Mouse (Mus musculus): ENCODE measurements around the gene Pam. TPM values are rescaled to one million over a fixed set of nuclear protein-coding genes. Genes with fewer than 3 reads are reported as not detected.
A peak's percentile ranks its signal among the peaks of the same experiment; 100 is the strongest.

Pam gene
- polyA plus RNA-seq, 1 experiment, result 3.4 TPM

DNA sequence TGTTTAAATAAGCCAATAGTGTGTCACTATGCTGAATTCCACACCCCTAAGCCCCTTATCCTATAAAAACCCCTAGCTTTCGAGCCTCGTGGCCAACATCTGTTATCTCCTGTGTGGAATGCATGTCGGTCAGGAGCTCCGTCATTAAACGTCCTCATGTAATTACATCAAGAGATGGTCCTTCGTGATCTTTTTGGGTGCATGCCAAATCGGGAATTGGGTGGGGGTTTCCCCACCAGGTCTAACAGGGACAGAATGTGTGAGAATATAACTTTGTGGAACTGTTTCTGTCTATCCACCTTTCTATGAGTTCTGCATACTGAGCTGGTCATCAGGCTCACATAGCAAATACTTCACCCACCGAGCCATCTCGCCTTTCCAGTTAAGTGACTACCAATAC, 299.5 kb downstream of the Pam start:
- no peaks in the 10 kb centered on the region for H3K27me3 ChIP-seq (replicated peaks)
- no peak overlapping the region for H3K4me3 ChIP-seq (replicated peaks)
- peaks cover 4% of the 10 kb centered on the region; the same call in 1 of the 2 replicates for H3K4me1 ChIP-seq

DNA sequence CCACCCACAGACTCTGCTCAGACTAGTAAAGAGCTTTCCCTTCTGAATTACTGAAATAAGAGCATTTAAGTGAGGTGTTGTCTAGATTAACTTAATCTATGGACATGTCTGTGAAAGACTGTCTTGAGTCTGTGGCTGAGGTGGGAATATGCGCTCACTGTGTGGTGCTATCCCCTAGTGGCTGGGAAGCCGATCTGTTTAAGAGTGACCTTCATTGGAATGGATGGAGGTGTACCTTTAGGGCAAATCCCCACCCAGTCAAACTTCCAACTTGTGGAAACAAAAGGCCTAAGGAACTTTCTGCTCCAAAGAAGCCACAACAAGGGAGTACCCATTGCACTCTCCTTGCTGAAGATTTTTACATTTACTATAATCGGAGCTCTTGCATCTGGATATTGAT, 301.3 kb downstream of the Pam start:
- TF ChIP-seq GATA1 (IDR thresholded peaks at IDR 0.05; ENCODE audit: borderline replicate concordance, low read length) (no peak), FLI1 (IDR thresholded peaks at IDR 0.05; ENCODE audit: low read length) (no peak)
- Histone ChIP-seq H3K4me1 (peaks cover 9% of the 10 kb centered on the region; the same call in 1 of the 2 replicates), H3K9me3 (no peaks in the 10 kb centered on the region), H3K27me3 (replicated peaks) (no peaks in the 10 kb centered on the region), H3K4me3 (replicated peaks) (no peak overlapping the region), H3K36me3 (replicated peaks; ENCODE audit: low read length) (peaks cover 21% of the 10 kb centered on the region)

More for the DNA sequence above, 299.5 kb downstream of the Pam start:
- H3K9me3 ChIP-seq, result peaks cover 8% of the 10 kb centered on the region
- TF ChIP-seq GATA1 (IDR thresholded peaks at IDR 0.05; ENCODE audit: borderline replicate concordance, low read length) (no peak), FLI1 (IDR thresholded peaks at IDR 0.05; ENCODE audit: low read length) (no peak)
- H3K36me3 ChIP-seq (replicated peaks; ENCODE audit: low read length), result peaks cover 25% of the 10 kb centered on the region

DNA sequence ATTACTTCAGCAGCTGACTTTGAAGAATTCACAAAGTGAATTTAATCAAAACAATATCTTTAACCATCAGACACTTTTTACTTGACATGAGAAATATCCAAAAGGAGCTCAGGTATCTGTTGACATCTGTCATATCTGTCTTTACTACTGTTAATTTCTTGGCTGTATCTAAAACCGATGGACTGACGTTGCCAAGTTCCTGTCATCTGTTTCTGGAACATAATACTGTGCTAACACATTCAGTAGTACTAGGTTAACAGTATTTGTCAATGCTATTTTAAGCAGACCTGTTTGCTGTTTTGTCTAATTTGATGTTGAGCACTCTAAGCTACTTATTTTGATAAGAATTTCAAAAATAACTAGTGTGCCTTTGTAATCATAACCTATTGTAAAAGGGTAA, 307.0 kb downstream of the Pam start:
- Histone ChIP-seq H3K4me3 (replicated peaks) (no peak overlapping the region), H3K36me3 (replicated peaks; ENCODE audit: low read length) (peaks cover 59% of the 10 kb centered on the region), H3K27me3 (replicated peaks) (no peaks in the 10 kb centered on the region), H3K9me3 (no peaks in the 10 kb centered on the region), H3K4me1 (peaks cover 18% of the 10 kb centered on the region)
- no peak for TF ChIP-seq FLI1 (IDR thresholded peaks at IDR 0.05; ENCODE audit: low read length)
- TF ChIP-seq GATA1 (IDR thresholded peaks at IDR 0.05; ENCODE audit: borderline replicate concordance, low read length), result no peak

DNA sequence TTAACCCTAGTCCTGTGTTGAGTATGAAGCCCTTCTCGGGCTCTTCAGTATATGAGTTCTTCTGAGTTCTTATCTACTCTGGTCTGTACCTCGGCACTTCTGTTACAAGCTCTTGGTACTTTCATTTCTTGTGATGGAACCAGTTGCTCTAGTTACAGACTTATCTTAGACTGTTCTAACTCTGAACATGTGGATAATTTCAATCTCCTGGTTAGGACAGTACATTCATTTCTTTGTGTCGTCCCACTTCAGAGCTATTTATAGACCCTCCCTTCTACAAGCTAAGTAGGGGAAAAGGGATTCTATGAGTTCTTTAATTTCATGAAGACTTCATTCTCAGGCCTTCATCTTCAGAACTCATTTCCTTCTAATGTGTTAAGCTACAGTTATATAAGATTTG, 307.8 kb downstream of the Pam start:
- Histone ChIP-seq H3K4me1 (peaks cover 21% of the 10 kb centered on the region), H3K4me3 (replicated peaks) (no peak overlapping the region), H3K9me3 (no peaks in the 10 kb centered on the region), H3K27me3 (replicated peaks) (no peaks in the 10 kb centered on the region), H3K36me3 (replicated peaks; ENCODE audit: low read length) (peaks cover 55% of the 10 kb centered on the region)
- TF ChIP-seq FLI1 (IDR thresholded peaks at IDR 0.05; ENCODE audit: low read length), result no peak
- TF ChIP-seq GATA1 (IDR thresholded peaks at IDR 0.05; ENCODE audit: borderline replicate concordance, low read length), result no peak

DNA sequence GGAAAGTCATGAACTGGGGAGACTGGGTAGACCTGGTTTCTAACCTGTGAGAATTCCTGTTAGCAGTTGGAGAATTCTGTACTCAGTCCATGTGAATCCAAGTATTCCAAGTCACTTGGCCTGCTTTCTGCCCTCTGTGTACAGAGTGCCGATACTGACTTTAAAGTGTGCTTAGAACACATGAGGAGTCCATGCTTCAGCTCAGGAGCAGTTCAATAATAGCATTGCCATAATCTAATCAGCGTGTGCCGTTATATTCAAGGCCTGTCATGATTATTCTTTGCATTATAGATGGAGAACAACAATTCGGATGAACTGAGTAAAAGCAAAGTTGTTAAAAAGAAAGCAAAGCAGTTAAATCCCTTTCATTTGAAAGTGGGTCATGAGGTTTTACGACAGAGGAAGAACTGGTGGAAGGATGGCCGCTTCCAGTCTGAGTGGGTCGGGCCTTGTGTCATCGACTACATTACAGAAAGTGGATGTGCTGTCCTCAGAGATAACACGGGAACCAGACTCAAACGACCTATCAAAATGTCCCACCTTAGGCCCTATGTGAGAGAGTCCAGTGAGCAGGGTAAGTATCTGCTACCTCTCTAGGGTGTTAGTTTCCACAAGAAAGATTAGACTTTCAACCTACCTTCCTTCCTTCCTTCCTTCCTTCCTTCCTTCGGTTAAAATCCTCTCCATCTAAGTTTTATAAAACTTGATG, 309.6 kb downstream of the Pam start:
- no peaks in the 10 kb centered on the region for H3K9me3 ChIP-seq
- TF ChIP-seq FLI1 (IDR thresholded peaks at IDR 0.05; ENCODE audit: low read length), result no peak
- TF ChIP-seq GATA1 (IDR thresholded peaks at IDR 0.05; ENCODE audit: borderline replicate concordance, low read length), result no peak
- H3K4me1 ChIP-seq, result peaks cover 26% of the 10 kb centered on the region
- H3K27me3 ChIP-seq (replicated peaks), result no peaks in the 10 kb centered on the region
- no peak overlapping the region for H3K4me3 ChIP-seq (replicated peaks)
- peaks cover 53% of the 10 kb centered on the region for H3K36me3 ChIP-seq (replicated peaks; ENCODE audit: low read length)

DNA sequence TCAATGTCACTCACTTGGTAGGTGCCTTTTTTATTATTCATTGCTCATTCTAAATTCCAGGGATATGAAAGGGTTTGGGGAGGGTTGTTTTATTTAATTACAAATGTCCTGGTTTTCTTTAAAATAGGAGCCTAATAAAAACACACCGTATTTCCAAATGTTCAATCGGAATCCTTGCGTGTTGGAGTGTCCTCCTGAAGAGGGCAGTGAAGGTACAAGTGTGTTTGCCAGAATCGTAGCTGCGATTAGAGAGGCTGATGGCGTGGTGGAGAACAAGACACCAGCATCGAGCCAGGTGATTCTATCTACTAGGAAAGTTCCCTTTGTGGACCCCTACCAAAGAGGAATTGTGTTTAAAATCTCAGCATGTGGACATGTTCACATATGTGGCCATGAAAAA, 310.5 kb downstream of the Pam start:
- TF ChIP-seq GATA1 (IDR thresholded peaks at IDR 0.05; ENCODE audit: borderline replicate concordance, low read length) (no peak), FLI1 (IDR thresholded peaks at IDR 0.05; ENCODE audit: low read length) (no peak)
- peaks cover 21% of the 10 kb centered on the region for H3K4me1 ChIP-seq
- H3K9me3 ChIP-seq, result no peaks in the 10 kb centered on the region
- H3K4me3 ChIP-seq (replicated peaks), result no peak overlapping the region
- H3K27me3 ChIP-seq (replicated peaks), result no peaks in the 10 kb centered on the region
- H3K36me3 ChIP-seq (replicated peaks; ENCODE audit: low read length), result peaks cover 53% of the 10 kb centered on the region

DNA sequence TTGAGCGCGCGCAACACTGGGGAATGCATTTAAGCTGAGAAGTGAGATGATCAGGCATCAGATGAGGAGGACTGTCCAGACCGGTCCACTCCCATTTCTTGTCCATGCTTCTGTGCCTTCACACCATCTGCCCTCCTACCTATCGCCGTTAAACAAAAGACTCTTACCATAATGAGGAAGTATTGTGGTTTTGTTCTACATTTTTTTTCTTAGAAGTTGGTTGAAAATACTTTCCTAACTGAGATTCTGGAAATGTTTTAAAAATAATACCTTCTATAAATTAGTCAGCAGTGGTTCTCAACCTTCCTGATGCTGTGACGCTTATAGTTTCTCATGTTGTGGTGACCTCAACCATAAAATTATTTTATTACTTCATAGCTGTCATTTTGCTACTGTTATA, 313.8 kb downstream of the Pam start:
- Histone ChIP-seq H3K9me3 (no peaks in the 10 kb centered on the region), H3K27me3 (replicated peaks) (no peaks in the 10 kb centered on the region), H3K4me1 (peaks cover 24% of the 10 kb centered on the region), H3K36me3 (replicated peaks; ENCODE audit: low read length) (peaks cover 47% of the 10 kb centered on the region), H3K4me3 (replicated peaks) (peak overlapping the region; percentile 29)
- TF ChIP-seq GATA1 (IDR thresholded peaks at IDR 0.05; ENCODE audit: borderline replicate concordance, low read length) (no peak), FLI1 (IDR thresholded peaks at IDR 0.05; ENCODE audit: low read length) (no peak)

DNA sequence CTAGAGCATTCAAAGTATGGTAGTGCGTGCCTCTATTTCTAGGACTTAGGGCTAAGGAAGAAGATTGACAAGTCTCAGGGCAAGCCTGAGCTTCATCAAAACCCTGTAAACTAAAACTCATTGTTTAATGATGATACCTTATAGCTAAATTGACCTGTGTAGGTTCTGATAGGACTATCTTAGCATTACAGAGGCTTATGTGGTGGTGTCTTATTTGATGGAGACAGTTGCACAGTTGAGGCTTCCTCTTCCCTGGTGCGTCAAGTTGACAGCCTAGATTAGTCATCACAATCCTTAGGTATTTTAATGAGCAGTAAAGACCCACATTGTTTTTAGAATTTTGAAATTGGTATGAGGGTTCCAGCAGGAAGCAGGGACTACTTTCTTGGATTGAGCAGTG, 321.5 kb downstream of the Pam start:
- peaks cover 33% of the 10 kb centered on the region for H3K36me3 ChIP-seq (replicated peaks; ENCODE audit: low read length)
- TF ChIP-seq FLI1 (IDR thresholded peaks at IDR 0.05; ENCODE audit: low read length) (no peak), GATA1 (IDR thresholded peaks at IDR 0.05; ENCODE audit: borderline replicate concordance, low read length) (no peak)
- H3K4me3 ChIP-seq (replicated peaks), result no peak overlapping the region
- H3K4me1 ChIP-seq, result peaks cover 52% of the 10 kb centered on the region
- no peaks in the 10 kb centered on the region for H3K27me3 ChIP-seq (replicated peaks)
- H3K9me3 ChIP-seq, result no peaks in the 10 kb centered on the region

DNA sequence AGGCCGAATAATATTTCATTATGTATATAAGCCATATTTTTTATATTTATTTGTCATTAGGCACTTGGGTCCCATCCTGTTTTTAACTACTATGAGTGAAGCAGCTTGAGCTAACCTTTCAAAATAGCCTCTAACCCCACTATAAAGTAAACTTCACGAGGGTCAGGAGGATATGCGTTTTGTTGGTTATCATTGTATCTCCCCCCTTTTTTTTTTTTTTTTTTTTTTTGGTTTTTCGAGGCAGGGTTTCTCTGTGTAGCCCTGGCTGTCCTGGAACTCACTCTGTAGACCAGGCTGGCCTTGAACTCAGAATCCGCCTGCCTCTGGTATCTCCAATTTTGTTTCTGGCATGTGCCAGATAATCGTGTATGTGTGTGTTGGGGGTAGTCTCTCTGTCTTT, 322.1 kb downstream of the Pam start:
- no peaks in the 10 kb centered on the region for H3K27me3 ChIP-seq (replicated peaks)
- TF ChIP-seq FLI1 (IDR thresholded peaks at IDR 0.05; ENCODE audit: low read length), result no peak
- no peak for TF ChIP-seq GATA1 (IDR thresholded peaks at IDR 0.05; ENCODE audit: borderline replicate concordance, low read length)

DNA sequence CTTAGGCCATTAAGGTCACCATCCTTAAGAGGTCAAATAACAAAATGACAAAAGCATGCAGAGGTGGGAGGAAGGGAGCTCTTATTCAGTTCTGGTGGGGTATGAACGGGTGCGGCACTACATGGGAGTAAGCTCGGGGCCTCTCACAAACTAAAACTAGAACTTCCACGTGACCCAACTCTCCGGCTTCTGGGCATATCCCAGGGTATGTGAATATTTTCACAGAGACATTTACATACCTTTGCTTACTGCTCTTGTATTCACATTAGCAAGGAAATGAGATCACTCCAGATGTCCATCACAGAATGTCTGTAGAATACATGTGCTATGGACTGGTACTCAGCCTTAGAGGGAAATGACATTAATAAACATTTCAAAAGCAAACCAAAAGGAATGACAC, 323.7 kb downstream of the Pam start:
- Histone ChIP-seq H3K36me3 (replicated peaks; ENCODE audit: low read length) (peaks cover 20% of the 10 kb centered on the region), H3K4me3 (replicated peaks) (peak overlapping the region; percentile 99)
- TF ChIP-seq FLI1 (IDR thresholded peaks at IDR 0.05; ENCODE audit: low read length) (no peak), GATA1 (IDR thresholded peaks at IDR 0.05; ENCODE audit: borderline replicate concordance, low read length) (no peak)

More for the DNA sequence above, 322.1 kb downstream of the Pam start:
- Histone ChIP-seq H3K4me1 (peaks cover 52% of the 10 kb centered on the region), H3K36me3 (replicated peaks; ENCODE audit: low read length) (peaks cover 32% of the 10 kb centered on the region), H3K4me3 (replicated peaks) (no peak overlapping the region), H3K9me3 (no peaks in the 10 kb centered on the region)

More for the DNA sequence above, 323.7 kb downstream of the Pam start:
- Histone ChIP-seq H3K27me3 (replicated peaks) (no peaks in the 10 kb centered on the region), H3K9me3 (no peaks in the 10 kb centered on the region), H3K4me1 (peaks cover 62% of the 10 kb centered on the region)

Measured in megakaryocyte, embryonic 14.5 days (primary cell).